Mouse (Mus musculus) gastrocnemius, postnatal 36 days (tissue): ENCODE data around the gene 4930583I09Rik. TPM values are rescaled to one million over a fixed set of nuclear protein-coding genes. Genes with fewer than 3 reads are reported as not detected.

Experiments used
- DNase-seq, 2 experiments: peaks; one replicate each; pipeline ENCODE4 v3.0.0; 2022
- intact Hi-C: fragments of 180-260 bp; cut with DNase I; formaldehyde crosslinking; loops from one replicate; pipeline ENCODE4 v1.15.1; 2025
- long read RNA-seq, 2 experiments: library from polyadenylated mRNA; stranded (forward); transcript quantifications; one replicate each; pipeline ENCODE4 v2.0.0; 2021
- total RNA-seq, 2 experiments: library from RNA; stranded (reverse); gene quantifications; 2 replicates each; pipeline ENCODE4 v1.2.3; 2021

The 4930583I09Rik gene
- total RNA-seq, result not detected
- long read RNA-seq, experiment 1, result 0 reads
- long read RNA-seq, experiment 2, result 0 reads

- intact Hi-C loops, result no loop called here
- DNase-seq, result no peak
Observed at GRCm38 (mm10) chr17:64835928-64836327, at the start of gene 4930583I09Rik. 4930583I09Rik (minus strand) TSS chr17:64836071.

- no peak for DNase-seq
- intact Hi-C loops, result loop anchor here (10.0 kb wide), 1 partner anchor 271 kb away; the partner anchor contains the start of gene Man2a1
Observed at GRCm38 (mm10) chr17:64876111-64876510, 40.2 kb upstream of the 4930583I09Rik start.

GRCm38 (mm10) chr17:64873651-64874072 is 37.8 kb upstream of the 4930583I09Rik start:
- DNase-seq, result no peak

GRCm38 (mm10) chr17:64863817-64864216 is 27.9 kb upstream of the 4930583I09Rik start:
- intact Hi-C loops, result no loop called here
- no peak for DNase-seq

More at GRCm38 (mm10) chr17:64873651-64874072, 37.8 kb upstream of the 4930583I09Rik start:
- intact Hi-C loops, result loop anchor here (5.0 to 10.0 kb wide), 2 partner anchors 269 to 376 kb away; partner anchors contain the start of gene Man2a1

GRCm38 (mm10) chr17:64860963-64861362 is 25.1 kb upstream of the 4930583I09Rik start:
- no peak for DNase-seq
- intact Hi-C loops, result no loop called here

GRCm38 (mm10) chr17:64858848-64859247 is 23.0 kb upstream of the 4930583I09Rik start:
- intact Hi-C loops, result no loop called here
- no peak for DNase-seq

GRCm38 (mm10) chr17:64848031-64848430 is 12.2 kb upstream of the 4930583I09Rik start:
- no peak for DNase-seq
- intact Hi-C loops, result no loop called here

GRCm38 (mm10) chr17:64846654-64847053 is 10.8 kb upstream of the 4930583I09Rik start:
- no peak for DNase-seq
- intact Hi-C loops, result no loop called here

- DNase-seq, result no peak
- intact Hi-C loops, result no loop called here
Observed at GRCm38 (mm10) chr17:64836892-64837291, 1.0 kb upstream of the 4930583I09Rik start.

- no peak for DNase-seq
- intact Hi-C loops, result no loop called here
Observed at GRCm38 (mm10) chr17:64836352-64836751, 481 bp upstream of the 4930583I09Rik start.

GRCm38 (mm10) chr17:64833906-64834490 is 1.9 kb downstream of the 4930583I09Rik start:
- no peak for DNase-seq
- intact Hi-C loops, result no loop called here

- intact Hi-C loops, result no loop called here
Observed at GRCm38 (mm10) chr17:64833071-64833470, 2.8 kb downstream of the 4930583I09Rik start.

GRCm38 (mm10) chr17:64827482-64827881 is 8.4 kb downstream of the 4930583I09Rik start:
- intact Hi-C loops, result no loop called here

More at GRCm38 (mm10) chr17:64833071-64833470, 2.8 kb downstream of the 4930583I09Rik start:
- no peak for DNase-seq

GRCm38 (mm10) chr17:64826843-64827242 is 9.0 kb downstream of the 4930583I09Rik start:
- no peak for DNase-seq
- intact Hi-C loops, result no loop called here

More at GRCm38 (mm10) chr17:64827482-64827881, 8.4 kb downstream of the 4930583I09Rik start:
- no peak for DNase-seq

- intact Hi-C loops, result no loop called here
- no peak for DNase-seq
Observed at GRCm38 (mm10) chr17:64822561-64822960, 13.3 kb downstream of the 4930583I09Rik start.

GRCm38 (mm10) chr17:64820841-64821593 is 14.9 kb downstream of the 4930583I09Rik start:
- no peak for DNase-seq
- intact Hi-C loops, result no loop called here

GRCm38 (mm10) chr17:64816298-64816697 is 19.6 kb downstream of the 4930583I09Rik start:
- intact Hi-C loops, result no loop called here
- DNase-seq, result no peak

GRCm38 (mm10) chr17:64815806-64816205 is 20.1 kb downstream of the 4930583I09Rik start:
- DNase-seq, result no peak
- intact Hi-C loops, result no loop called here

- DNase-seq, result no peak
- intact Hi-C loops, result no loop called here
Observed at GRCm38 (mm10) chr17:64813568-64813967, 22.3 kb downstream of the 4930583I09Rik start.

GRCm38 (mm10) chr17:64806035-64806589 is 29.8 kb downstream of the 4930583I09Rik start:
- intact Hi-C loops, result no loop called here

More at GRCm38 (mm10) chr17:64806035-64806589, 29.8 kb downstream of the 4930583I09Rik start:
- no peak for DNase-seq
